Mouse (Mus musculus) E14TG2a.4 (cell line): ENCODE measurements around the gene Gipc1.

Experiments used
- CTCF ChIP-seq: conservative IDR thresholded peaks from 2 replicates; pipeline ENCODE4 v1.5.1; 2014; ENCODE audit warnings: low read length
- POU5F1 ChIP-seq: IDR thresholded peaks from 2 replicates; pipeline ENCODE4 v1.6.1; 2014; ENCODE audit warnings: low read length, borderline replicate concordance

DNA sequence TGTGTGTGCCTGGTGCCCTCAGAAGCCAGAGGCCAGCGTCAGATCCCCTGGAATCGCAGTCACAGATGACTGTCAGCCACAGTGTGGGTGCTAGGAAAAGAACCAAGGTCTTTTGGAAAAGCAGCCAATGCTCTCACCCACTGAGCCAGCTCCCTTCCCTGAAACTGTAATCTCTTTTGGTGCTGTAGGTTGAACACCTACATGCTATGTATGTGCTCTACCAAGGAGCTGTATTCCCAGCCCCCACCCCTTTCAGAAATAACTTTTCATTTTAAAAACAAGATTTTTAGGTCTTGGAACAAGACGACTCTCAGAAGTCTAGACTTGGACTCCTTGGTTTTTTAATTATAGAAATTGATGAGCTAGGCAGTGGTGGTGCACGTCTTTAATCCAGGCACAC lies 50.9 kb downstream of the Gipc1 start:
- TF ChIP-seq CTCF (no peak), POU5F1 (no peak)
